Comparison of ENCODE assay signal across 15 mouse cellular contexts in the genomic region with DNA sequence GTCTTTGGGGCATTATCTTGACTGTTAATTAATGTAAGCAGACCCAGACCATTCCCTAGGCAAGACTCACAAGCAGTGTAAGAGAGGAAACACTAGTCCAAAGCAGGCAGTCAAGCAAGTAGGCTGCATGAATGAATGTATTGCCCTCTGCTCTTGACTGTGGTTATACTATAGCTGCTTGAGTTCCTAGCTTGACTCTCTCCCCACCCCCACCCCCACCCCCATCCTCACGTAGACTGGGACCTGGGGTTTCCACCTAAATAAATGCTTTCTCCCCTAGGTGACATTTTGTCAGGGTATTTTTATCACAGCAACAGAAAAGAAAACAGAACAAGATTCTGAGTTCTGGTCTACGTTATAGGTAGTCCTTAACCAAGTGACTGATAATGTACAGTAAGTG.
"Had no signal": no experiment of that assay in that cellular context is flagged by ENCODE, and none has a peak within 500 bp of the region (broad histone marks: within the 10 kb centered on the region; RNA-seq: fewer than 3 reads in every experiment).

No protein-coding gene starts in this region.

- H3K36me3 ChIP-seq: liver, embryonic 15.5 days; lung, embryonic 15.5 days; midbrain, embryonic 13.5 days; midbrain, embryonic 15.5 days; neural tube, embryonic 13.5 days; neural tube, embryonic 15.5 days; stomach, embryonic 15.5 days had no signal

- DNase-seq: liver, postnatal 0 days; lung, adult 2 months; lung, postnatal 14 days; lung, postnatal 36 days; right cerebral cortex, postnatal 14 days; thymus, postnatal 14 days; thymus, postnatal 36 days had no signal

- H3K9me3 ChIP-seq: liver, embryonic 15.5 days; lung, embryonic 15.5 days; midbrain, embryonic 13.5 days; midbrain, embryonic 15.5 days; neural tube, embryonic 13.5 days; neural tube, embryonic 15.5 days; stomach, embryonic 15.5 days had no signal

- H3K4me3 ChIP-seq: liver, embryonic 15.5 days; lung, embryonic 15.5 days; midbrain, embryonic 13.5 days; midbrain, embryonic 15.5 days; neural tube, embryonic 13.5 days; neural tube, embryonic 15.5 days; stomach, embryonic 15.5 days had no signal

- H3K4me1 ChIP-seq: lung, embryonic 15.5 days; midbrain, embryonic 13.5 days; midbrain, embryonic 15.5 days; neural tube, embryonic 13.5 days; neural tube, embryonic 15.5 days; stomach, embryonic 15.5 days had no signal

- H3K27me3 ChIP-seq: liver, embryonic 15.5 days; lung, embryonic 15.5 days; midbrain, embryonic 13.5 days; midbrain, embryonic 15.5 days; neural tube, embryonic 13.5 days; neural tube, embryonic 15.5 days; stomach, embryonic 15.5 days had no signal

- ATAC-seq: liver, postnatal 0 days; lung, postnatal 0 days; midbrain, embryonic 13.5 days; midbrain, embryonic 15.5 days had no signal
